Mouse (Mus musculus): ENCODE measurements around the gene Slc12a4. TPM values are rescaled to one million over a fixed set of nuclear protein-coding genes. Genes with fewer than 3 reads are reported as not detected.
"Not testable (repeated sequence)": the region's sequence is repeated elsewhere in the genome, so short reads cannot be mapped to it uniquely, and the experiment has no call there.

The Slc12a4 gene
- total RNA-seq (2021): 10 to 100 TPM; 45.4 to 56.9 TPM
- long read RNA-seq, experiment 1, transcript Slc12a4-202 (24 exons, 3,755 nt): major isoform, 65 of 82 reads
- long read RNA-seq, experiment 1, partial matches to known transcripts: 6 of 82 reads
- long read RNA-seq, experiment 1, other reads (novel, unspliced or antisense): 10 of 82 reads
- long read RNA-seq, experiment 2, transcript Slc12a4-202 (24 exons, 3,755 nt): major isoform, 67 of 103 reads
- long read RNA-seq, experiment 2, partial matches to known transcripts: 32 of 103 reads
- long read RNA-seq, experiment 2, other reads (novel, unspliced or antisense): 4 of 103 reads

GRCm38 (mm10) chr8:105965905-105966341 is at the start of gene Slc12a4:
Gene Slc12a4, minus strand, starts transcription at chr8:105966097.
- peak; percentile 76 to 81 for DNase-seq (ENCODE audit: low spot score in 2 of 2)

- not testable (repeated sequence) for DNase-seq (ENCODE audit: low spot score in 2 of 2)
These were observed 46.3 kb upstream of the Slc12a4 start for GRCm38 (mm10) chr8:106012203-106012602.

GRCm38 (mm10) chr8:106011643-106011986 is 45.7 kb upstream of the Slc12a4 start, which contains the start of gene Ddx28:
Gene Ddx28, minus strand, starts transcription at chr8:106011882.
- no peak for DNase-seq (ENCODE audit: low spot score in 2 of 2)

GRCm38 (mm10) chr8:106010748-106011642 is 45.1 kb upstream of the Slc12a4 start:
- peak; percentile 93 to 94 for DNase-seq (ENCODE audit: low spot score in 2 of 2)

GRCm38 (mm10) chr8:106007891-106008290 is 42.0 kb upstream of the Slc12a4 start:
- DNase-seq (ENCODE audit: low spot score in 2 of 2): not testable (repeated sequence)

- DNase-seq (ENCODE audit: low spot score in 2 of 2): no peak
These were observed 41.2 kb upstream of the Slc12a4 start for GRCm38 (mm10) chr8:106007135-106007534.

- no peak for DNase-seq (ENCODE audit: low spot score in 2 of 2)
These were observed 40.5 kb upstream of the Slc12a4 start for GRCm38 (mm10) chr8:106006413-106006812.

GRCm38 (mm10) chr8:106005875-106006274 is 40.0 kb upstream of the Slc12a4 start, which contains the start of gene Dpep2nb:
Gene Dpep2nb, minus strand, starts transcription at chr8:106005975.
- no peak for DNase-seq (ENCODE audit: low spot score in 2 of 2)

- no peak for DNase-seq (ENCODE audit: low spot score in 2 of 2)
These were observed 38.8 kb upstream of the Slc12a4 start for GRCm38 (mm10) chr8:106004538-106005207.

- DNase-seq (ENCODE audit: low spot score in 2 of 2): no peak
These were observed 36.0 kb upstream of the Slc12a4 start for GRCm38 (mm10) chr8:106001908-106002307.

GRCm38 (mm10) chr8:105998971-105999370 is 33.1 kb upstream of the Slc12a4 start:
- DNase-seq (ENCODE audit: low spot score in 2 of 2): no peak

GRCm38 (mm10) chr8:105996359-105996758 is 30.5 kb upstream of the Slc12a4 start:
- DNase-seq (ENCODE audit: low spot score in 2 of 2): no peak

GRCm38 (mm10) chr8:105993226-105993625 is 27.3 kb upstream of the Slc12a4 start:
- no peak for DNase-seq (ENCODE audit: low spot score in 2 of 2)

GRCm38 (mm10) chr8:105992499-105992898 is 26.6 kb upstream of the Slc12a4 start:
- DNase-seq (ENCODE audit: low spot score in 2 of 2): no peak

- DNase-seq (ENCODE audit: low spot score in 2 of 2): no peak
These were observed 25.6 kb upstream of the Slc12a4 start for GRCm38 (mm10) chr8:105991546-105991945.

GRCm38 (mm10) chr8:105990856-105991387 is 25.0 kb upstream of the Slc12a4 start, which contains the start of gene Dus2:
Gene Dus2, plus strand, starts transcription at chr8:105991337.
- DNase-seq (ENCODE audit: low spot score in 2 of 2): peak; percentile 82 to 88

- no peak for DNase-seq (ENCODE audit: low spot score in 2 of 2)
These were observed 22.6 kb upstream of the Slc12a4 start for GRCm38 (mm10) chr8:105988546-105988945.

- DNase-seq (ENCODE audit: low spot score in 2 of 2): not testable (repeated sequence)
These were observed 17.5 kb upstream of the Slc12a4 start for GRCm38 (mm10) chr8:105983406-105983805.

- DNase-seq (ENCODE audit: low spot score in 2 of 2): no peak
These were observed 15.2 kb upstream of the Slc12a4 start for GRCm38 (mm10) chr8:105981146-105981545.

GRCm38 (mm10) chr8:105979325-105979724 is 13.4 kb upstream of the Slc12a4 start, which contains the start of gene Dpep3:
Gene Dpep3, minus strand, starts transcription at chr8:105979429.
- no peak for DNase-seq (ENCODE audit: low spot score in 2 of 2)

- DNase-seq (ENCODE audit: low spot score in 2 of 2): no peak
These were observed 9.5 kb upstream of the Slc12a4 start for GRCm38 (mm10) chr8:105975363-105975762.
